Mouse (Mus musculus): ENCODE measurements at regions not wholly inside any gene's neighbourhood (a gene's known extent, or its start where the extent isn't known, plus 50 kb on each side); places are given as distances from the start of the nearest gene placed in this dataset.

- Histone ChIP-seq H3K27ac (ENCODE audit: insufficient read depth, low read length) (no peak overlapping the region), H3K27me3 (ENCODE audit: control insufficient read depth, insufficient read depth, low read length) (no peaks in the 10 kb centered on the region; the same call in 1 of the 2 replicates), H3K4me1 (ENCODE audit: control insufficient read depth, insufficient read depth, low read length) (no peaks in the 10 kb centered on the region), H3K4me3 (replicated peaks; ENCODE audit: insufficient read depth, low read depth, low read length) (no peak overlapping the region)
- no peak for DNase-seq
- WGBS = 76% methylated on average over 2 of the region's 2 CpGs
- no peak for TF ChIP-seq POLR2A (IDR thresholded peaks at IDR 0.05; ENCODE audit: borderline replicate concordance, insufficient read depth, low read length)
- TF ChIP-seq CTCF (IDR thresholded peaks at IDR 0.05; ENCODE audit: borderline replicate concordance, insufficient read depth, low read depth, low read length) = no peak
Observed at GRCm38 (mm10) chr15:67845707-67846106, 1345.0 kb upstream of the Lrrc6 start.

GRCm38 (mm10) chr15:67840671-67841070, 1340.0 kb upstream of the Lrrc6 start:
- 36% methylated on average over 3 of the region's 3 CpGs for WGBS
- no peak overlapping the region for H3K27ac ChIP-seq (ENCODE audit: insufficient read depth, low read length)
- no peak for TF ChIP-seq CTCF (IDR thresholded peaks at IDR 0.05; ENCODE audit: borderline replicate concordance, insufficient read depth, low read depth, low read length)
- no peak for TF ChIP-seq POLR2A (IDR thresholded peaks at IDR 0.05; ENCODE audit: borderline replicate concordance, insufficient read depth, low read length)

GRCm38 (mm10) chr15:67825796-67826484, 1325.2 kb upstream of the Lrrc6 start:
- Histone ChIP-seq H3K27me3 (ENCODE audit: control insufficient read depth, insufficient read depth, low read length) (no peaks in the 10 kb centered on the region), H3K4me3 (replicated peaks; ENCODE audit: insufficient read depth, low read depth, low read length) (no peak overlapping the region), H3K4me1 (ENCODE audit: control insufficient read depth, insufficient read depth, low read length) (no peaks in the 10 kb centered on the region), H3K27ac (ENCODE audit: insufficient read depth, low read length) (no peak overlapping the region)
- no peak for TF ChIP-seq POLR2A (IDR thresholded peaks at IDR 0.05; ENCODE audit: borderline replicate concordance, insufficient read depth, low read length)
- no peak for TF ChIP-seq CTCF (IDR thresholded peaks at IDR 0.05; ENCODE audit: borderline replicate concordance, insufficient read depth, low read depth, low read length)
- 53% methylated on average over 4 of the region's 4 CpGs for WGBS
- no peak for DNase-seq

More at GRCm38 (mm10) chr15:67840671-67841070, 1340.0 kb upstream of the Lrrc6 start:
- DNase-seq = no peak
- Histone ChIP-seq H3K4me3 (replicated peaks; ENCODE audit: insufficient read depth, low read depth, low read length) (no peak overlapping the region), H3K4me1 (ENCODE audit: control insufficient read depth, insufficient read depth, low read length) (no peaks in the 10 kb centered on the region), H3K27me3 (ENCODE audit: control insufficient read depth, insufficient read depth, low read length) (no peaks in the 10 kb centered on the region; the same call in 1 of the 2 replicates)

GRCm38 (mm10) chr15:67823226-67823625, 1322.5 kb upstream of the Lrrc6 start:
- WGBS = 12% methylated on average over 3 of the region's 3 CpGs
- H3K4me1 ChIP-seq (ENCODE audit: control insufficient read depth, insufficient read depth, low read length) = no peaks in the 10 kb centered on the region
- no peak overlapping the region for H3K4me3 ChIP-seq (replicated peaks; ENCODE audit: insufficient read depth, low read depth, low read length)
- no peak overlapping the region for H3K27ac ChIP-seq (ENCODE audit: insufficient read depth, low read length)
- DNase-seq = peak in 1 of 2 experiments; percentile 3
- no peaks in the 10 kb centered on the region for H3K27me3 ChIP-seq (ENCODE audit: control insufficient read depth, insufficient read depth, low read length)
- no peak for TF ChIP-seq CTCF (IDR thresholded peaks at IDR 0.05; ENCODE audit: borderline replicate concordance, insufficient read depth, low read depth, low read length)
- TF ChIP-seq POLR2A (IDR thresholded peaks at IDR 0.05; ENCODE audit: borderline replicate concordance, insufficient read depth, low read length) = no peak

GRCm38 (mm10) chr15:67799871-67800270, 1299.2 kb upstream of the Lrrc6 start:
- no peak for DNase-seq
- TF ChIP-seq POLR2A (IDR thresholded peaks at IDR 0.05; ENCODE audit: borderline replicate concordance, insufficient read depth, low read length) (no peak), CTCF (IDR thresholded peaks at IDR 0.05; ENCODE audit: borderline replicate concordance, insufficient read depth, low read depth, low read length) (no peak)
- Histone ChIP-seq H3K27ac (ENCODE audit: insufficient read depth, low read length) (no peak overlapping the region), H3K4me1 (ENCODE audit: control insufficient read depth, insufficient read depth, low read length) (no peaks in the 10 kb centered on the region), H3K27me3 (ENCODE audit: control insufficient read depth, insufficient read depth, low read length) (no peaks in the 10 kb centered on the region), H3K4me3 (replicated peaks; ENCODE audit: insufficient read depth, low read depth, low read length) (no peak overlapping the region)
- WGBS = 73% methylated on average over 1 of the region's 1 CpGs

GRCm38 (mm10) chr15:67795578-67795977, 1294.9 kb upstream of the Lrrc6 start:
- WGBS = 90% methylated on average over 2 of the region's 2 CpGs
- TF ChIP-seq POLR2A (IDR thresholded peaks at IDR 0.05; ENCODE audit: borderline replicate concordance, insufficient read depth, low read length) = no peak
- no peak for TF ChIP-seq CTCF (IDR thresholded peaks at IDR 0.05; ENCODE audit: borderline replicate concordance, insufficient read depth, low read depth, low read length)
- DNase-seq = no peak
- Histone ChIP-seq H3K27me3 (ENCODE audit: control insufficient read depth, insufficient read depth, low read length) (no peaks in the 10 kb centered on the region), H3K4me1 (ENCODE audit: control insufficient read depth, insufficient read depth, low read length) (no peaks in the 10 kb centered on the region), H3K4me3 (replicated peaks; ENCODE audit: insufficient read depth, low read depth, low read length) (no peak overlapping the region), H3K27ac (ENCODE audit: insufficient read depth, low read length) (no peak overlapping the region)

GRCm38 (mm10) chr15:67792822-67793221, 1292.1 kb upstream of the Lrrc6 start:
- Histone ChIP-seq H3K4me1 (ENCODE audit: control insufficient read depth, insufficient read depth, low read length) (no peaks in the 10 kb centered on the region), H3K4me3 (replicated peaks; ENCODE audit: insufficient read depth, low read depth, low read length) (no peak overlapping the region), H3K27ac (ENCODE audit: insufficient read depth, low read length) (no peak overlapping the region), H3K27me3 (ENCODE audit: control insufficient read depth, insufficient read depth, low read length) (no peaks in the 10 kb centered on the region)
- TF ChIP-seq CTCF (IDR thresholded peaks at IDR 0.05; ENCODE audit: borderline replicate concordance, insufficient read depth, low read depth, low read length) (no peak), POLR2A (IDR thresholded peaks at IDR 0.05; ENCODE audit: borderline replicate concordance, insufficient read depth, low read length) (no peak)
- no peak for DNase-seq

- no peak overlapping the region for H3K27ac ChIP-seq (ENCODE audit: insufficient read depth, low read length)
- no peak overlapping the region for H3K4me3 ChIP-seq (replicated peaks; ENCODE audit: insufficient read depth, low read depth, low read length)
- no peaks in the 10 kb centered on the region for H3K27me3 ChIP-seq (ENCODE audit: control insufficient read depth, insufficient read depth, low read length)
- no peak for DNase-seq
- TF ChIP-seq CTCF (IDR thresholded peaks at IDR 0.05; ENCODE audit: borderline replicate concordance, insufficient read depth, low read depth, low read length) (no peak), POLR2A (IDR thresholded peaks at IDR 0.05; ENCODE audit: borderline replicate concordance, insufficient read depth, low read length) (no peak)
- no peaks in the 10 kb centered on the region for H3K4me1 ChIP-seq (ENCODE audit: control insufficient read depth, insufficient read depth, low read length)
Observed at GRCm38 (mm10) chr15:67788587-67788986, 1287.9 kb upstream of the Lrrc6 start.
